Mouse (Mus musculus): ENCODE measurements around the gene Gramd4. TPM values are rescaled to one million over a fixed set of nuclear protein-coding genes. Genes with fewer than 3 reads are reported as not detected.
"Not testable (repeated sequence)": the region's sequence is repeated elsewhere in the genome, so short reads cannot be mapped to it uniquely, and the experiment has no call there.

Gene Gramd4
- polyA plus RNA-seq, 1 experiment, result 36.2 TPM

DNA sequence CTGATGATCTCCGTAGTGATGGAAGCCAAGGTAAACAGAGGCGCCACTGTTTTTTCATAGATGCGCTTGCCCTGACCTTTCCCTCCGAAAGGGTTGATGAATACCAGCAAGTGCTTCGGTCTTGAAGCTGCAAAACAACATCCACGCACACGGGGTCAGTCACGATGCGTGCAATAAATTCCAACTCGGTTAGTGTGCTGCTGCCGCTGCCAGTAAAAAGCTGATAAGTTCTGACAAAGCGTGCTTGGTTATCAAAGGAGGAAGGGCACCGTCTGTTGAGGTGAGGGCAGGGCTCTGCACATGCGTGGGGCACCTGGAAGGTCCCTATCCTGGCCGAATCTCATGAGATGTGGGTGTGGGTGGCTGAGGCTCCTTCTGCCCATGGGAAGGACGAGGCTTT, 101.6 kb downstream of the Gramd4 start:
- no peak for TF ChIP-seq MYOD1 (IDR thresholded peaks at IDR 0.05; ENCODE audit: control insufficient read depth, insufficient read length, low read depth)
- no peak for TF ChIP-seq MAX (IDR thresholded peaks at IDR 0.05)
- TF ChIP-seq CEBPB (IDR thresholded peaks at IDR 0.05; ENCODE audit: low read depth), result no peak
- TF ChIP-seq USF1 (IDR thresholded peaks at IDR 0.05; ENCODE audit: low read depth), result no peak
- no peak for TF ChIP-seq CTCF (IDR thresholded peaks at IDR 0.05; ENCODE audit: control insufficient read depth, insufficient read depth, insufficient read length)
- TF ChIP-seq MYOG (IDR thresholded peaks at IDR 0.05; ENCODE audit: control insufficient read depth, extremely low read depth, insufficient read length), result no peak
- TF ChIP-seq FOSL1 (IDR thresholded peaks at IDR 0.05; ENCODE audit: insufficient read depth, low read length, poor library complexity, severe bottlenecking), result no peak
- Histone ChIP-seq H3K27me3 (ENCODE audit: control insufficient read depth, insufficient read depth, insufficient read length) (no peaks in the 10 kb centered on the region), H3K36me3 (ENCODE audit: control insufficient read depth, insufficient read depth) (peaks cover 19% of the 10 kb centered on the region), H3K4me3 (ENCODE audit: insufficient read depth, poor library complexity, severe bottlenecking) (no peak overlapping the region), H3K79me3 (ENCODE audit: low read depth) (no peaks in the 10 kb centered on the region), H3K79me2 (ENCODE audit: control insufficient read depth, insufficient read depth) (no peaks in the 10 kb centered on the region), H3ac (ENCODE audit: control insufficient read depth, insufficient read length, low read depth) (no peak overlapping the region)

DNA sequence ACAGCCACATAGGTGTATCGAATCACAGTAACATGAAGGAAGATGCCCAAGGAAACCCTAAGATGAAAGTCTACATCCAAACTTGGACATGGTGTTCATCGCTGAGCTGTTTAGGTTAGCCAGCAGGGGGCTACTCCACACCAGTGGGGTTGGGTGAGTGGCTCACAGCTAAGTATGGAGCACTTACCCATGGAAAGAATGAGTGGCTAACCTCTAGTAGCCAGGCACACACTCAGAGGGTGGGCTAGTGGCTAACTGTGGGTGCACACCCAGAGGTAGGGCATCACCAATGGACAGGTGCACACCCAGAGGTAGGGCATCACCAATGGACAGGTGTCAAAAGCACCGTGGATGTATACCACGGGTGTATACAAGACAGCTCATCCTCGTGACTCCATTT, 102.2 kb downstream of the Gramd4 start:
- no peak for TF ChIP-seq MYOD1 (IDR thresholded peaks at IDR 0.05; ENCODE audit: control insufficient read depth, insufficient read length, low read depth)
- Histone ChIP-seq H3K36me3 (ENCODE audit: control insufficient read depth, insufficient read depth) (peaks cover 24% of the 10 kb centered on the region), H3K79me3 (ENCODE audit: low read depth) (no peaks in the 10 kb centered on the region), H3K4me3 (ENCODE audit: insufficient read depth, poor library complexity, severe bottlenecking) (no peak overlapping the region), H3ac (ENCODE audit: control insufficient read depth, insufficient read length, low read depth) (no peak overlapping the region), H3K27me3 (ENCODE audit: control insufficient read depth, insufficient read depth, insufficient read length) (no peaks in the 10 kb centered on the region), H3K79me2 (ENCODE audit: control insufficient read depth, insufficient read depth) (no peaks in the 10 kb centered on the region)

DNA sequence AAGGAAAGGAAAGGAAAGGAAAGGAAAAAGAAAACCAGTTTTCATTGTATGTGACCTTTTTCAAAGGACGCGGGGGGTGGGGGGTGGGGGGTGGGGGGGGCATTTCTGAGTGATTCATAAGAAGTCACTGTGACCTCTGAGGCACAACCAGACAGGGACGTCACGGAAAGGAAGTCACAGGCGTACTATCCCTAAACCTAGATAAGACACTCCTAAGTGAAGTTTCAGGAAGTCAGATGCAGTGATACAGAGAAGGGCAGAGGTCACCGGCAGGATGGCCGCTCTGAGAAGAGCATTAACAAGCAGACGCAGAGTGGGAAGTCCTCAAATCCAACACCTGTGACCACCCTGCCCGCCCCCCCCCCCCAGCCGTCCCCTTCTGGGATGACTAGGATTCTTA, 103.4 kb downstream of the Gramd4 start:
- Histone ChIP-seq H3K4me3 (ENCODE audit: insufficient read depth, poor library complexity, severe bottlenecking) (no peak overlapping the region), H3K79me2 (ENCODE audit: control insufficient read depth, insufficient read depth) (no peaks in the 10 kb centered on the region), H3K36me3 (ENCODE audit: control insufficient read depth, insufficient read depth) (peaks cover 20% of the 10 kb centered on the region), H3K79me3 (ENCODE audit: low read depth) (no peaks in the 10 kb centered on the region), H3K27me3 (ENCODE audit: control insufficient read depth, insufficient read depth, insufficient read length) (no peaks in the 10 kb centered on the region), H3ac (ENCODE audit: control insufficient read depth, insufficient read length, low read depth) (no peak overlapping the region)
- no peak for TF ChIP-seq USF1 (IDR thresholded peaks at IDR 0.05; ENCODE audit: low read depth)
- no peak for TF ChIP-seq FOSL1 (IDR thresholded peaks at IDR 0.05; ENCODE audit: insufficient read depth, low read length, poor library complexity, severe bottlenecking)
- no peak for TF ChIP-seq MYOG (IDR thresholded peaks at IDR 0.05; ENCODE audit: control insufficient read depth, extremely low read depth, insufficient read length)
- TF ChIP-seq MYOD1 (IDR thresholded peaks at IDR 0.05; ENCODE audit: control insufficient read depth, insufficient read length, low read depth), result no peak
- TF ChIP-seq MAX (IDR thresholded peaks at IDR 0.05), result no peak
- TF ChIP-seq CTCF (IDR thresholded peaks at IDR 0.05; ENCODE audit: control insufficient read depth, insufficient read depth, insufficient read length), result no peak
- TF ChIP-seq CEBPB (IDR thresholded peaks at IDR 0.05; ENCODE audit: low read depth), result no peak

DNA sequence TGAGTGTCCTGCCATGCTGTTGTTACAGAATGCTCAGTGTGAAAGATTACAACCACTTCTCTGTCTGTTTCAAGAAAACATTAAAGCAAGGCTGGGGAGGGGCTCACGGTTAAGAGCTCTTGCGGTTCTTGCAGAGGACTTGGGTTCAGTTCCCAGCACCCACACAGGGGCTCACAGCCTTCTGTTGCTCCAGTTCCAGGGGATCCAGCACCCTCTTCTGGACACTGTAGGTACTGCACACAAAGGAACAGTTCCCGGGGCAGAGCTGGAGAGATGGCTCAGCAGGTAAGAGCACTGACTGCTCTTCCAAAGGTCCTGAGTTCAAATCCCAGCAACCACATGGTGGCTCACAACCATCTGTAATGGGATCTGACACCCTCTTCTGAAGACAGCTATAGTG, 104.3 kb downstream of the Gramd4 start:
- not testable (repeated sequence) for H3K27me3 ChIP-seq (ENCODE audit: control insufficient read depth, insufficient read depth, insufficient read length); H3K4me3 ChIP-seq (ENCODE audit: insufficient read depth, poor library complexity, severe bottlenecking); H3K79me3 ChIP-seq (ENCODE audit: low read depth); H3ac ChIP-seq (ENCODE audit: control insufficient read depth, insufficient read length, low read depth); H3K79me2 ChIP-seq (ENCODE audit: control insufficient read depth, insufficient read depth)
- H3K36me3 ChIP-seq (ENCODE audit: control insufficient read depth, insufficient read depth), result peaks cover 17% of the 10 kb centered on the region

DNA sequence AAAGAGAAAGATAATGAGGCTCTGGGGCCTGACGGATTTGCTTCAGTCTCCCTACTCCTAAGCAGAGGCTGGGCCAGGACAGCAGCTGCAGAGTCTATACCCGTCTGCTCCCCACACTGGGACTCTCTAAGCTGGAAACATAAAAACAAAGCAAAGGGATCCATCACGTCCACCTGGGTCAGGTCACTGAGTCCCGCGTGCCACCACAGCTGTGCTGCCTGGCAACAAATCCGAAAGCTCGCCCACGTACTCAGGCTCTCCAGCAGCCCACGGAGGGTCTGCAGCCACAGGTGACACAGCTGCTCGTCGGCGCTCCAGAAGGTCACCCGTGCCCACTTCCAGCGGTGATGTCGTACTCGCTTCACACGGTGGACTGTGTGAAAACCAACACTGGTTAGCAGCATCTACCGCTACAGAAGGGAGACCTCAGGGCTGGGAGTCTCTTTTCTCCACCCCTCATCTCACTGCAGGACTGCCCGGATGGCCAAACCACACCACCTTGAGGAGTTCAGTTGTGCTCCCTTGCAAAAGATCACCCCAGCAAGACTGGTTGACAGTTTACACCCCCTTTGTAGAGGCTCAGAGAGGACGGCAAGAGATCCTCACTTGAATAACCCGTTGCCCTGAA, 107.3 kb downstream of the Gramd4 start:
- Histone ChIP-seq H3ac (ENCODE audit: control insufficient read depth, insufficient read length, low read depth) (no peak overlapping the region), H3K4me3 (ENCODE audit: insufficient read depth, poor library complexity, severe bottlenecking) (no peak overlapping the region), H3K27me3 (ENCODE audit: control insufficient read depth, insufficient read depth, insufficient read length) (no peaks in the 10 kb centered on the region), H3K79me3 (ENCODE audit: low read depth) (no peaks in the 10 kb centered on the region), H3K36me3 (ENCODE audit: control insufficient read depth, insufficient read depth) (peaks cover 17% of the 10 kb centered on the region), H3K79me2 (ENCODE audit: control insufficient read depth, insufficient read depth) (peaks cover 10% of the 10 kb centered on the region)
- TF ChIP-seq CEBPB (IDR thresholded peaks at IDR 0.05; ENCODE audit: low read depth) (no peak), FOSL1 (IDR thresholded peaks at IDR 0.05; ENCODE audit: insufficient read depth, low read length, poor library complexity, severe bottlenecking) (no peak), USF1 (IDR thresholded peaks at IDR 0.05; ENCODE audit: low read depth) (no peak), MYOG (IDR thresholded peaks at IDR 0.05; ENCODE audit: control insufficient read depth, extremely low read depth, insufficient read length) (no peak), MYOD1 (IDR thresholded peaks at IDR 0.05; ENCODE audit: control insufficient read depth, insufficient read length, low read depth) (no peak), MAX (IDR thresholded peaks at IDR 0.05) (no peak)

DNA sequence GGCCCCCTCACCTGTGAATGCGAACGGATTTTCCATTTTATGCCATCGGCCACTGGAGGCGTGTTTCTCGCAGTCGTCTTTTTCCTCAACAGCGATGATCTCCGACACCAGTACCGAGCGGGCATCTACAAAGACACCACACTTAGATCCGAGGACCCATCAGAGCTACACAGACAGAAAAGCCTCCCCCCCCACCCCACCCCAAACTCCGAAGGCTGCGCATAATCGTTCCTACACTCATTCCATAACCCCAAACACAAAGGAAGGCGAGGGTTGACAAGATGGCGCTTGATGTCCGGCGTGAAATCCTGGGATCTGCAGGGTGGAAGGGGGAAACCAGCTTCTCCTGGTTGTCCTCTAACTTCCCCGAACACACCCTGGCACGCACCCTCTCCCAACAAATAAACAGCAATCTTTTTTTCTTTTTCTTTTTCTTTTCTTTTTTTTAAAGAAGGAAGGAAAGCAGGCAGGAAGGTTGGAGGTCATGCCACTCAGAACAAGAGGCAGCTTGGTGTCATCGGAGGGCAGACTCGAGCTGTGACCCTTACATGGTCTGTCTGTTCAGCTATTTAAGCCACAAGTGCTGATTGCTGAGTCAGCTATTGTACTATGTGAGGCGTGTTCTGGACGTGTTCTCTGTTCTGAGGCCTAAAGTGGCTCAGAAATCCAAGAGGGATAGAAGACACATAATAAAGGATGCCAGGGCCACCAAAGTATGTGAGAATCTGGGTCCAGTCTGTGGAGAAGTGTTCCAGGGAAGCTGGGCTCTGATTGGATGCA, 108.5 kb downstream of the Gramd4 start:
- Histone ChIP-seq H3K4me3 (ENCODE audit: insufficient read depth, poor library complexity, severe bottlenecking) (no peak overlapping the region), H3K36me3 (ENCODE audit: control insufficient read depth, insufficient read depth) (peaks cover 17% of the 10 kb centered on the region), H3K79me3 (ENCODE audit: low read depth) (no peaks in the 10 kb centered on the region)

More for the DNA sequence above, 108.5 kb downstream of the Gramd4 start:
- Histone ChIP-seq H3ac (ENCODE audit: control insufficient read depth, insufficient read length, low read depth) (no peak overlapping the region), H3K79me2 (ENCODE audit: control insufficient read depth, insufficient read depth) (peaks cover 10% of the 10 kb centered on the region), H3K27me3 (ENCODE audit: control insufficient read depth, insufficient read depth, insufficient read length) (no peaks in the 10 kb centered on the region)
- TF ChIP-seq MYOG (IDR thresholded peaks at IDR 0.05; ENCODE audit: control insufficient read depth, extremely low read depth, insufficient read length) (no peak), MAX (IDR thresholded peaks at IDR 0.05) (no peak), CTCF (IDR thresholded peaks at IDR 0.05; ENCODE audit: control insufficient read depth, insufficient read depth, insufficient read length) (no peak), MYOD1 (IDR thresholded peaks at IDR 0.05; ENCODE audit: control insufficient read depth, insufficient read length, low read depth) (no peak), CEBPB (IDR thresholded peaks at IDR 0.05; ENCODE audit: low read depth) (no peak), USF1 (IDR thresholded peaks at IDR 0.05; ENCODE audit: low read depth) (no peak), FOSL1 (IDR thresholded peaks at IDR 0.05; ENCODE audit: insufficient read depth, low read length, poor library complexity, severe bottlenecking) (no peak)
